Mouse (Mus musculus) hindbrain, embryonic 15.5 days (tissue): Measurements from ENCODE around the gene Mthfd1. TPM values are rescaled to one million over a fixed set of nuclear protein-coding genes. Genes with fewer than 3 reads are reported as not detected.

Experiments
- ATAC-seq: fragments of 200-750 bp; cut with Nextera tagmentation; 2 replicates; pipeline ENCODE4 v1.8.0; 2017; ENCODE audit warnings: low read depth, moderate number of reproducible peaks, moderate TSS enrichment; ENCODE audit not compliant: low FRiP score
- H3K27ac ChIP-seq: fragments of 300-500 bp; sonication (generic); replicated peaks from 2 replicates; pipeline ENCODE4 v1.5.1; 2015; ENCODE audit warnings: mild to moderate bottlenecking, inconsistent platforms
- H3K27me3 ChIP-seq: fragments of 300-500 bp; sonication (generic); 2 replicates; pipeline ENCODE4 v1.6.1; 2015; ENCODE audit warnings: control low read depth, inconsistent platforms
- H3K36me3 ChIP-seq: fragments of 300-500 bp; sonication (generic); 2 replicates; pipeline ENCODE4 v1.6.1; 2015; ENCODE audit warnings: control low read depth, inconsistent platforms
- H3K4me1 ChIP-seq: fragments of 300-500 bp; sonication (generic); replicated peaks from 2 replicates; pipeline ENCODE4 v1.6.1; 2015; ENCODE audit warnings: control low read depth, inconsistent platforms
- H3K4me2 ChIP-seq: fragments of 300-500 bp; sonication (generic); 2 replicates; pipeline ENCODE4 v1.6.1; 2015; ENCODE audit warnings: moderate library complexity, mild to moderate bottlenecking, inconsistent platforms
- H3K4me3 ChIP-seq: fragments of 300-500 bp; sonication (generic); 2 replicates; pipeline ENCODE4 v1.5.1; 2015; ENCODE audit warnings: mild to moderate bottlenecking, inconsistent platforms
- H3K9ac ChIP-seq: fragments of 300-500 bp; sonication (generic); 2 replicates; pipeline ENCODE4 v1.6.1; 2015; ENCODE audit warnings: inconsistent platforms
- H3K9me3 ChIP-seq: fragments of 300-500 bp; sonication (generic); 2 replicates; pipeline ENCODE4 v1.6.1; 2016; ENCODE audit warnings: control low read depth, inconsistent platforms
- WGBS: fragments of 180-500 bp; shearing (Covaris S2); methylation state at CpG from one replicate; pipeline ENCODE4 v1.1.7; 2015; 5-methylcytosine and 5-hydroxymethylcytosine counted together
- polyA plus RNA-seq: library from polyadenylated mRNA; unstranded; fragments of >200 nt; fragmentation: Nextera tagmentation; extraction: Ambion mirVana; gene quantifications from 2 replicates; pipeline ENCODE4 v1.2.1, GENCODE M21; 2015

The Mthfd1 gene
- polyA plus RNA-seq, 1 experiment from 2014 or later: 33.1 TPM

GRCm38 (mm10) chr12:76244981-76245380, 10.1 kb upstream of the Mthfd1 start:
- Histone ChIP-seq H3K27ac (no peak overlapping the region), H3K36me3 (no peaks in the 10 kb centered on the region), H3K4me2 (no peak overlapping the region), H3K27me3 (no peaks in the 10 kb centered on the region), H3K9me3 (no peaks in the 10 kb centered on the region), H3K9ac (no peak overlapping the region), H3K4me3 (no peak overlapping the region), H3K4me1 (no peaks in the 10 kb centered on the region)
- 89% methylated on average over 8 of the region's 8 CpGs for WGBS
- no peak for ATAC-seq

- no peak within 1 kb of the TSS for H3K27ac ChIP-seq
- no peaks in the 10 kb centered on the region for H3K36me3 ChIP-seq
- WGBS: 65% methylated on average over 6 of the region's 6 CpGs
- H3K27me3 ChIP-seq: no peaks in the 10 kb centered on the region
- H3K9me3 ChIP-seq: no peaks in the 10 kb centered on the region
- H3K4me1 ChIP-seq: no peaks in the 10 kb centered on the region
- H3K4me2 ChIP-seq: no peak within 1 kb of the TSS
- no peak within 1 kb of the TSS for H3K4me3 ChIP-seq
- H3K9ac ChIP-seq: no peak within 1 kb of the TSS
- no peak for ATAC-seq
These were observed 8.5 kb upstream of the Mthfd1 start, which contains the start of gene Tex21 for GRCm38 (mm10) chr12:76246646-76247045. Gene Tex21 (minus strand): TSS chr12:76246746.

- H3K4me2 ChIP-seq: no peak overlapping the region
- no peaks in the 10 kb centered on the region for H3K9me3 ChIP-seq
- no peaks in the 10 kb centered on the region for H3K36me3 ChIP-seq
- H3K27me3 ChIP-seq: no peaks in the 10 kb centered on the region
- H3K4me3 ChIP-seq: no peak overlapping the region
- no peak overlapping the region for H3K27ac ChIP-seq
- WGBS: 70% methylated on average over 1 of the region's 1 CpGs
- ATAC-seq: no peak
- peaks cover 23% of the 10 kb centered on the region for H3K4me1 ChIP-seq
- no peak overlapping the region for H3K9ac ChIP-seq
These were observed 2.0 kb upstream of the Mthfd1 start for GRCm38 (mm10) chr12:76253090-76253489.

GRCm38 (mm10) chr12:76253591-76253990, 1.5 kb upstream of the Mthfd1 start:
- Histone ChIP-seq H3K4me3 (no peak overlapping the region), H3K9ac (no peak overlapping the region), H3K36me3 (no peaks in the 10 kb centered on the region), H3K4me1 (peaks cover 23% of the 10 kb centered on the region), H3K27ac (no peak overlapping the region), H3K9me3 (no peaks in the 10 kb centered on the region), H3K27me3 (no peaks in the 10 kb centered on the region), H3K4me2 (no peak overlapping the region)
- ATAC-seq: no peak
- 88% methylated on average over 2 of the region's 2 CpGs for WGBS

- no peaks in the 10 kb centered on the region for H3K36me3 ChIP-seq
- H3K4me2 ChIP-seq: peak overlapping the region; percentile 79
- no peak for ATAC-seq
- H3K4me1 ChIP-seq: peaks cover 23% of the 10 kb centered on the region
- no peak overlapping the region for H3K9ac ChIP-seq
- no peaks in the 10 kb centered on the region for H3K27me3 ChIP-seq
- WGBS: 84% methylated on average over 8 of the region's 8 CpGs
- H3K4me3 ChIP-seq: no peak overlapping the region
- H3K27ac ChIP-seq: no peak overlapping the region
- no peaks in the 10 kb centered on the region for H3K9me3 ChIP-seq
These were observed 1.1 kb upstream of the Mthfd1 start for GRCm38 (mm10) chr12:76253991-76254390.

GRCm38 (mm10) chr12:76255499-76255875, 389 bp downstream of the Mthfd1 start:
- no peaks in the 10 kb centered on the region for H3K9me3 ChIP-seq
- H3K27ac ChIP-seq: peak overlapping the region; percentile 87
- peaks cover 23% of the 10 kb centered on the region for H3K4me1 ChIP-seq
- ATAC-seq: no peak
- 0% methylated on average over 11 of the region's 11 CpGs for WGBS
- H3K4me2 ChIP-seq: peak overlapping the region; percentile 79
- peak overlapping the region; percentile 51 for H3K9ac ChIP-seq
- no peaks in the 10 kb centered on the region for H3K27me3 ChIP-seq
- peak overlapping the region; percentile 57 for H3K4me3 ChIP-seq
- no peaks in the 10 kb centered on the region for H3K36me3 ChIP-seq

- peak overlapping the region; percentile 57 for H3K4me3 ChIP-seq
- no peaks in the 10 kb centered on the region for H3K9me3 ChIP-seq
- peak overlapping the region; percentile 79 for H3K4me2 ChIP-seq
- no peak overlapping the region for H3K27ac ChIP-seq
- peaks cover 23% of the 10 kb centered on the region for H3K4me1 ChIP-seq
- peak overlapping the region; percentile 51 for H3K9ac ChIP-seq
- ATAC-seq: no peak
- 7% methylated on average over 17 of the region's 17 CpGs for WGBS
- no peaks in the 10 kb centered on the region for H3K36me3 ChIP-seq
- no peaks in the 10 kb centered on the region for H3K27me3 ChIP-seq
These were observed 1.2 kb downstream of the Mthfd1 start for GRCm38 (mm10) chr12:76256114-76256843.

- no peak overlapping the region for H3K9ac ChIP-seq
- ATAC-seq: no peak
- H3K4me1 ChIP-seq: peaks cover 13% of the 10 kb centered on the region
- no peaks in the 10 kb centered on the region for H3K9me3 ChIP-seq
- no peak overlapping the region for H3K4me3 ChIP-seq
- no peaks in the 10 kb centered on the region for H3K36me3 ChIP-seq
- WGBS: 87% methylated on average over 3 of the region's 3 CpGs
- H3K4me2 ChIP-seq: no peak overlapping the region
- H3K27me3 ChIP-seq: no peaks in the 10 kb centered on the region
- no peak overlapping the region for H3K27ac ChIP-seq
These were observed 5.6 kb downstream of the Mthfd1 start for GRCm38 (mm10) chr12:76260673-76261072.

GRCm38 (mm10) chr12:76261556-76261955, 6.5 kb downstream of the Mthfd1 start:
- H3K4me3 ChIP-seq: no peak overlapping the region
- no peaks in the 10 kb centered on the region for H3K27me3 ChIP-seq
- no peak overlapping the region for H3K4me2 ChIP-seq
- 93% methylated on average over 4 of the region's 4 CpGs for WGBS
- H3K27ac ChIP-seq: no peak overlapping the region
- no peak for ATAC-seq
- H3K9me3 ChIP-seq: no peaks in the 10 kb centered on the region
- peaks cover 4% of the 10 kb centered on the region for H3K4me1 ChIP-seq
- H3K9ac ChIP-seq: no peak overlapping the region
- H3K36me3 ChIP-seq: no peaks in the 10 kb centered on the region

- WGBS: 94% methylated on average over 4 of the region's 4 CpGs
- no peak for ATAC-seq
These were observed 7.8 kb downstream of the Mthfd1 start for GRCm38 (mm10) chr12:76262918-76263317.

GRCm38 (mm10) chr12:76263876-76264275, 8.8 kb downstream of the Mthfd1 start:
- WGBS: 34% methylated on average over 1 of the region's 1 CpGs
- Histone ChIP-seq H3K36me3 (no peaks in the 10 kb centered on the region), H3K27me3 (no peaks in the 10 kb centered on the region), H3K4me3 (no peak overlapping the region), H3K27ac (peak overlapping the region; percentile 44), H3K9me3 (no peaks in the 10 kb centered on the region), H3K4me2 (no peak overlapping the region), H3K9ac (no peak overlapping the region), H3K4me1 (no peaks in the 10 kb centered on the region)
- no peak for ATAC-seq

More at GRCm38 (mm10) chr12:76262918-76263317, 7.8 kb downstream of the Mthfd1 start:
- Histone ChIP-seq H3K9ac (no peak overlapping the region), H3K9me3 (no peaks in the 10 kb centered on the region), H3K4me2 (no peak overlapping the region), H3K36me3 (no peaks in the 10 kb centered on the region), H3K4me1 (no peaks in the 10 kb centered on the region), H3K4me3 (no peak overlapping the region), H3K27me3 (no peaks in the 10 kb centered on the region), H3K27ac (no peak overlapping the region)

- Histone ChIP-seq H3K4me2 (no peak overlapping the region), H3K27me3 (no peaks in the 10 kb centered on the region), H3K9me3 (no peaks in the 10 kb centered on the region), H3K27ac (peak overlapping the region; percentile 44), H3K4me3 (no peak overlapping the region), H3K9ac (no peak overlapping the region), H3K4me1 (no peaks in the 10 kb centered on the region), H3K36me3 (no peaks in the 10 kb centered on the region)
- no peak; the same call in 1 of the 2 replicates for ATAC-seq
- 75% methylated on average over 9 of the region's 9 CpGs for WGBS
These were observed 9.3 kb downstream of the Mthfd1 start for GRCm38 (mm10) chr12:76264325-76264965.
